Mouse (Mus musculus) erythroblast, embryonic 14.5 days (primary cell): ENCODE results near the gene Kif16b.

ENCODE experiments used
- GATA1 ChIP-seq: IDR thresholded peaks from 2 replicates; pipeline ENCODE4 v1.6.1; 2012; ENCODE audit warnings: low read length, inconsistent platforms, mixed read lengths
- TAL1 ChIP-seq: IDR thresholded peaks from 3 replicates; pipeline ENCODE4 v1.6.1; 2012; ENCODE audit warnings: low read length, inconsistent platforms, mixed read lengths

DNA sequence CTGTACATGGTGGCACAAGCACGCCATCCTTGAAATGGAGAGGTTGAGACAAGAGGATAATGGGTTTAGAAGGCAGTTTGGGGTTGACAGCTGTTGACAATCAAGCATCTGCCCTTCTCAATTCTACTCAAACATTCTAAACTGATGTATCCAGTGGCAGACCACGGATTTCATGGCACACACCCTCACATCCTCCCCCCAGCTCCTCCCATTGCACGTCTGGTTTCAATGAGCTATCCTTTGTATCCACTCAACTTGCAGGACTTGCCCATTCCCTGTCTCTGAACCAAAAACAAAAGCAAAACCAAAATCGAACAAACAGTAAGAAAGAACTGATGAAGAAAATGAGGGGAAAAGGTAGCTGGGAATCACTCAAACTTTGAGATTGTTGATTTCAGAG is 183.7 kb downstream of the Kif16b start:
- no peak for TF ChIP-seq GATA1
- no peak for TF ChIP-seq TAL1
